Mouse (Mus musculus) liver, embryonic 14.5 days (tissue): ENCODE measurements around the gene Wfdc15a. TPM values are rescaled to one million over a fixed set of nuclear protein-coding genes. Genes with fewer than 3 reads are reported as not detected.

Experiments used
- ATAC-seq: fragments of 200-750 bp; cut with Nextera tagmentation; 2 replicates; pipeline ENCODE4 v1.8.0; 2017; ENCODE audit warnings: moderate number of reproducible peaks, mild to moderate bottlenecking, moderate library complexity; ENCODE audit not compliant: insufficient read depth
- DNase-seq, 3 experiments: peaks; one replicate each; pipeline ENCODE4 v3.0.0-alpha.2; 2012 to 2013; ENCODE audit warnings: low read depth in 3 of 3, low spot score in 3 of 3
- H3K27ac ChIP-seq: fragments of 300-500 bp; sonication (generic); 2 replicates; pipeline ENCODE4 v1.5.1; 2014; ENCODE audit warnings: moderate library complexity, mild to moderate bottlenecking, control low read depth, inconsistent platforms
- H3K27me3 ChIP-seq: fragments of 300-500 bp; sonication (generic); 2 replicates; pipeline ENCODE4 v1.6.1; 2014; ENCODE audit warnings: mild to moderate bottlenecking, low read length, moderate library complexity; ENCODE audit not compliant: control insufficient read depth, insufficient read depth
- H3K36me3 ChIP-seq: fragments of 300-500 bp; sonication (generic); replicated peaks from 2 replicates; pipeline ENCODE4 v1.6.1; 2014; ENCODE audit warnings: low read depth; ENCODE audit not compliant: control insufficient read depth, insufficient read depth
- H3K4me1 ChIP-seq, 2 experiments: fragments of 200-500 bp in 1 of 2; fragments of 300-500 bp in 1 of 2; sonication (generic) in 1 of 2; replicated peaks; 2 replicates each; pipeline ENCODE4 v1.6.1; 2012 to 2014; ENCODE audit warnings: antibody characterized with exemption in 1 of 2, inconsistent platforms in 1 of 2, low read length in 1 of 2; ENCODE audit not compliant: control insufficient read depth in 2 of 2, insufficient read depth in 2 of 2
- H3K4me2 ChIP-seq: fragments of 300-500 bp; sonication (generic); 2 replicates; pipeline ENCODE4 v1.6.1; 2014; ENCODE audit warnings: low read depth, mild to moderate bottlenecking, control low read depth, moderate library complexity
- H3K4me3 ChIP-seq, 2 experiments: fragments of 200-500 bp in 1 of 2; fragments of 300-500 bp in 1 of 2; sonication (generic) in 1 of 2; 2 replicates each; pipeline ENCODE4 v1.5.1; 2012 to 2014; ENCODE audit warnings: low read depth in 2 of 2, low read length in 2 of 2, mild to moderate bottlenecking in 2 of 2, control low read depth in 1 of 2, inconsistent platforms in 1 of 2, moderate library complexity in 1 of 2; ENCODE audit not compliant: insufficient read depth in 1 of 2
- H3K9ac ChIP-seq: fragments of 300-500 bp; sonication (generic); replicated peaks from 2 replicates; pipeline ENCODE4 v1.6.1; 2014; ENCODE audit warnings: mild to moderate bottlenecking, control low read depth, moderate library complexity
- H3K9me3 ChIP-seq: fragments of 300-500 bp; sonication (generic); 2 replicates; pipeline ENCODE4 v1.6.1; 2016; ENCODE audit warnings: low read length, mixed read lengths; ENCODE audit not compliant: control insufficient read depth
- CTCF ChIP-seq: IDR thresholded peaks from 2 replicates; pipeline ENCODE4 v1.5.1; 2016; ENCODE audit warnings: antibody characterized with exemption, low read depth, control low read depth
- EP300 ChIP-seq: IDR thresholded peaks from 2 replicates; pipeline ENCODE4 v1.6.1; 2016; ENCODE audit warnings: antibody characterized with exemption, low read depth
- WGBS: fragments of 180-500 bp; shearing (Covaris S2); extraction: QIAGEN DNeasy Blood & Tissue Kit; methylation state at CpG from one replicate; pipeline ENCODE4 v1.1.7; 2014; ENCODE audit not compliant: insufficient replicate concordance; 5-methylcytosine and 5-hydroxymethylcytosine counted together
- polyA plus RNA-seq, 2 experiments: library from polyadenylated mRNA; depleted of rRNA in 1 of 2; stranded (reverse) in 1 of 2; unstranded in 1 of 2; fragments of >200 nt; fragmentation: Nextera tagmentation in 1 of 2; extraction: Ambion mirVana in 1 of 2; gene quantifications; 2 replicates each; pipeline versions ENCODE4 v1.2.1 to v1.2.3; 2012 to 2014

The Wfdc15a gene
- polyA plus RNA-seq, 2 experiments = not detected

- Histone ChIP-seq H3K4me1 (peaks cover 0 to 6% of the 10 kb centered on the region in 2 experiments; a peak in 1 of 4 replicates), H3K27ac (no peak overlapping the region), H3K27me3 (no peaks in the 10 kb centered on the region), H3K4me2 (no peak overlapping the region), H3K36me3 (no peaks in the 10 kb centered on the region), H3K9me3 (no peaks in the 10 kb centered on the region), H3K9ac (no peak overlapping the region), H3K4me3 (no peak overlapping the region)
- TF ChIP-seq EP300 (no peak), CTCF (no peak)
- DNase-seq (no peak), ATAC-seq (no peak)
- 71% methylated on average over 2 of the region's 2 CpGs for WGBS
Observed at GRCm38 (mm10) chr2:164158838-164159237, 41.1 kb downstream of the Wfdc15a start.

- H3K9ac ChIP-seq = no peak overlapping the region
- H3K27ac ChIP-seq = no peak overlapping the region
- no peak overlapping the region for H3K4me2 ChIP-seq
- no peaks in the 10 kb centered on the region for H3K4me1 ChIP-seq
- TF ChIP-seq EP300 (no peak), CTCF (no peak)
- peaks cover 5% of the 10 kb centered on the region for H3K36me3 ChIP-seq
- DNase-seq (no peak), ATAC-seq (no peak)
- no peaks in the 10 kb centered on the region for H3K27me3 ChIP-seq
- WGBS = 80% methylated on average over 7 of the region's 7 CpGs
- H3K9me3 ChIP-seq = no peaks in the 10 kb centered on the region
- no peak overlapping the region for H3K4me3 ChIP-seq
Observed at GRCm38 (mm10) chr2:164156158-164156557, 43.8 kb downstream of the Wfdc15a start.

DNA sequence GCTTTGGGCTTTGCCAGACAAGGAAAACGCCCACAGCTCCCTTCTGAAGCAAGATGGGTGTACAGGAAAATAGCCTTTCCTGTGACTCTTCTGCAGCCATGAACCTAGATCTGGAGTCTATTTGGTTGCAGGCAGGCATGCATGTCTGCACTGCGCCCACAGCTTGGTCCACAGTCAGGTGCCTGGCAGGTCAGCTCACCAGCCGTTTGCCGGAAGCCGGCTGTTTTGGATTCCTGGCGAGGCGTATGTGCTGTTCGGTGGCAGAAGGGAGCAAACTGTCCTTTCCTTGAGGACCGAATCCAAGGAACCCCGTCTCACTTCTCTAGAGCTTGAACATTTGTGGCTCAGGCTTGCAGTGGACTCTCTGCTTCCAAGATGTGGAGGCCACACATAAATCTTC, 45.9 kb downstream of the Wfdc15a start:
- DNase-seq = no peak
- H3K4me2 ChIP-seq = no peak overlapping the region
- TF ChIP-seq CTCF = no peak
- TF ChIP-seq EP300 = no peak
- no peak overlapping the region for H3K27ac ChIP-seq
- no peak overlapping the region for H3K4me3 ChIP-seq
- H3K4me1 ChIP-seq = no peaks in the 10 kb centered on the region
- H3K27me3 ChIP-seq = no peaks in the 10 kb centered on the region
- H3K9ac ChIP-seq = no peak overlapping the region
- peaks cover 5% of the 10 kb centered on the region for H3K36me3 ChIP-seq
- 83% methylated on average over 10 of the region's 10 CpGs for WGBS
- no peaks in the 10 kb centered on the region for H3K9me3 ChIP-seq
- no peak for ATAC-seq

DNA sequence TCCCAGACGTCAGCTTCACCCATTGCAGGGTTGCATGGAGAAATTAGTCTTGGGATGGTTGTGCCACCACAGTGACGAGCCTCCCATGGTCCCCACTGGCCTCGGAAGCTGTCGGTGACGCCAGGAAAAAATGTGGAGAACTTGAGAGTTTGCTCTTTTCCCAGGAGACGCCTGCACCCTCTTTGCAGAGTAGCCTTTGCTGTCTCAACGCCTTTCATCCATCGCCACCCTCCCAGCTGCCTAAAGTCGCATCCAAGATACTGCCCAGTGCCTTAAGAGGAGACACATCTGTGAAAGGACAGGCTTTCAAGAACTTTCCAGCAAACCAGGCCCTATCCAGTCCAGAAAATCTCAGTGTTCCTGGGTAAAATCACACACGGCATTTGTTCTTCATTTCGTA, 47.6 kb downstream of the Wfdc15a start:
- no peaks in the 10 kb centered on the region for H3K4me1 ChIP-seq
- no peak overlapping the region for H3K27ac ChIP-seq
- no peak for TF ChIP-seq EP300
- no peak for TF ChIP-seq CTCF
- ATAC-seq (no peak), DNase-seq (no peak)
- peaks cover 5% of the 10 kb centered on the region for H3K36me3 ChIP-seq
- 75% methylated on average over 11 of the region's 11 CpGs for WGBS
- no peak overlapping the region for H3K4me2 ChIP-seq
- no peaks in the 10 kb centered on the region for H3K27me3 ChIP-seq
- no peaks in the 10 kb centered on the region for H3K9me3 ChIP-seq
- H3K9ac ChIP-seq = no peak overlapping the region
- H3K4me3 ChIP-seq = no peak overlapping the region

DNA sequence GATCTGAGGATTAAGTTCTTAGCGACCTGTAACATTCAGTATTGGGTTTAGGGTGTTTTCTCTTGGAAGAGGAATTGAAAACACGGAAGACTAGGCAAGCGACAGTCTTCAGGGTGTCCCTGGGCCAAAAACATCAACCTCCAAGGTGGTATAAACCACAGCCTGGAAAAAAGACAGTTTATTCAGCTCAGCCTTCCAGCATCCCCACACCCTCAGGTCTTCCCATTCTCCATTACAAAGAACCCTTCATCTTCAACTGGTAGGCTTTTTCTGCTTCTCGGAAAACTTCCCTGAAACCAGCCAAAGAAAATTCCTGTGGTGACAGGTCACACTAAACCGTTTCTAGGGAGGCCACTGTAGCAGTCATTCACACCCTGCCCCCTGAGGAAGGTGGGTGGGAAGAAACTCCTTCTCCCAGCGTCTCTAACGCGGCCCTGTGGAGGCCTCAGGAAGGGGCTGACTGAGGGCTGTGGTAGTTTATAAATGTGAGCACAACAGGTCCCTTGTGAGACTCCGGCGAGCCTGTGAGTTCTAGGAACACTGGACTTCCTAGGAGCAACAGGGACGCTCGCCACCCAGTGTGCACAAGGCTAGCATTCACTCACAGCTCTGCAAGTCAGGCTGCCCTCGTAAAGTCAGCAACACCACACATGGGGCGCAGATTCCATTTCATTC, 49.7 kb downstream of the Wfdc15a start:
- TF ChIP-seq CTCF = no peak
- no peak for TF ChIP-seq EP300

More for the DNA sequence above, 49.7 kb downstream of the Wfdc15a start:
- 72% methylated on average over 14 of the region's 14 CpGs for WGBS
- Histone ChIP-seq H3K4me3 (no peak overlapping the region), H3K9me3 (no peaks in the 10 kb centered on the region), H3K36me3 (peaks cover 5% of the 10 kb centered on the region), H3K4me1 (no peaks in the 10 kb centered on the region), H3K27me3 (no peaks in the 10 kb centered on the region), H3K9ac (no peak overlapping the region), H3K27ac (no peak overlapping the region), H3K4me2 (no peak overlapping the region)
- DNase-seq (no peak), ATAC-seq (no peak)

Other genes with a start within 250 kb of the Wfdc15a start
- 20.2 and 32.3 TPM in 2 replicates for gene Ywhab, start 205.2 kb downstream of the Wfdc15a start, polyA plus RNA-seq (2012; rRNA removed)
- gene Ywhab, start 205.2 kb downstream of the Wfdc15a start, polyA plus RNA-seq (2014; fragmentation: Nextera tagmentation; extraction: Ambion mirVana) = 79.6 and 88.4 TPM in 2 replicates
- gene Pabpc1l, start 174.7 kb downstream of the Wfdc15a start, polyA plus RNA-seq (2012; rRNA removed) = 0.22 and 0.29 TPM in 2 replicates
- not detected in 2 replicates for gene Pabpc1l, start 174.7 kb downstream of the Wfdc15a start, polyA plus RNA-seq (2014; fragmentation: Nextera tagmentation; extraction: Ambion mirVana)
- gene Stk4, start 129.8 kb downstream of the Wfdc15a start, polyA plus RNA-seq (2012; rRNA removed) = 8.0 and 11.8 TPM in 2 replicates
- 19.6 and 21.7 TPM in 2 replicates for gene Stk4, start 129.8 kb downstream of the Wfdc15a start, polyA plus RNA-seq (2014; fragmentation: Nextera tagmentation; extraction: Ambion mirVana)
- 10.1 and 11.6 TPM in 2 replicates for gene Tomm34, start 129.0 kb downstream of the Wfdc15a start, polyA plus RNA-seq (2012; rRNA removed)
- 16.0 and 19.0 TPM in 2 replicates for gene Tomm34, start 129.0 kb downstream of the Wfdc15a start, polyA plus RNA-seq (2014; fragmentation: Nextera tagmentation; extraction: Ambion mirVana)
- gene Kcns1, start 29.0 kb downstream of the Wfdc15a start, polyA plus RNA-seq (2012; rRNA removed) = 0.01 and 0.02 TPM in 2 replicates
- gene Kcns1, start 29.0 kb downstream of the Wfdc15a start, polyA plus RNA-seq (2014; fragmentation: Nextera tagmentation; extraction: Ambion mirVana) = not detected in 2 replicates
- not detected in 2 replicates for gene Wfdc5, start 17.4 kb downstream of the Wfdc15a start, polyA plus RNA-seq (2012; rRNA removed)
- gene Wfdc5, start 17.4 kb downstream of the Wfdc15a start, polyA plus RNA-seq (2014; fragmentation: Nextera tagmentation; extraction: Ambion mirVana) = not detected in 2 replicates
- not detected in 2 replicates for gene Wfdc12, start 9.5 kb downstream of the Wfdc15a start, polyA plus RNA-seq (2012; rRNA removed)
- gene Wfdc12, start 9.5 kb downstream of the Wfdc15a start, polyA plus RNA-seq (2014; fragmentation: Nextera tagmentation; extraction: Ambion mirVana) = not detected in 2 replicates
- gene Wfdc15b, start 21.5 kb upstream of the Wfdc15a start, polyA plus RNA-seq (2012; rRNA removed) = 0.11 and 0.13 TPM in 2 replicates
- not detected in 2 replicates for gene Wfdc15b, start 21.5 kb upstream of the Wfdc15a start, polyA plus RNA-seq (2014; fragmentation: Nextera tagmentation; extraction: Ambion mirVana)
- not detected in 2 replicates for gene Svs2, start 38.3 kb upstream of the Wfdc15a start, polyA plus RNA-seq (2012; rRNA removed)
- gene Svs2, start 38.3 kb upstream of the Wfdc15a start, polyA plus RNA-seq (2014; fragmentation: Nextera tagmentation; extraction: Ambion mirVana) = not detected in 2 replicates
- gene Svs3b, start 56.5 kb upstream of the Wfdc15a start, polyA plus RNA-seq (2012; rRNA removed) = not detected in 2 replicates
- not detected in 2 replicates for gene Svs3b, start 56.5 kb upstream of the Wfdc15a start, polyA plus RNA-seq (2014; fragmentation: Nextera tagmentation; extraction: Ambion mirVana)
- not detected in 2 replicates for gene Svs4, start 78.3 kb upstream of the Wfdc15a start, polyA plus RNA-seq (2012; rRNA removed)
- gene Svs4, start 78.3 kb upstream of the Wfdc15a start, polyA plus RNA-seq (2014; fragmentation: Nextera tagmentation; extraction: Ambion mirVana) = not detected in 2 replicates
- not detected in 2 replicates for gene Svs3a, start 89.1 kb upstream of the Wfdc15a start, polyA plus RNA-seq (2012; rRNA removed)
- not detected in 2 replicates for gene Svs3a, start 89.1 kb upstream of the Wfdc15a start, polyA plus RNA-seq (2014; fragmentation: Nextera tagmentation; extraction: Ambion mirVana)
- gene Svs6, start 116.6 kb upstream of the Wfdc15a start, polyA plus RNA-seq (2012; rRNA removed) = not detected in 2 replicates
- not detected in 2 replicates for gene Svs6, start 116.6 kb upstream of the Wfdc15a start, polyA plus RNA-seq (2014; fragmentation: Nextera tagmentation; extraction: Ambion mirVana)
- not detected in 2 replicates for gene Svs5, start 132.6 kb upstream of the Wfdc15a start, polyA plus RNA-seq (2012; rRNA removed)
- not detected in 2 replicates for gene Svs5, start 132.6 kb upstream of the Wfdc15a start, polyA plus RNA-seq (2014; fragmentation: Nextera tagmentation; extraction: Ambion mirVana)
- 5.0 and 10.1 TPM in 2 replicates for gene Slpi, start 189.0 kb upstream of the Wfdc15a start, polyA plus RNA-seq (2012; rRNA removed)
- 19.9 and 20.8 TPM in 2 replicates for gene Slpi, start 189.0 kb upstream of the Wfdc15a start, polyA plus RNA-seq (2014; fragmentation: Nextera tagmentation; extraction: Ambion mirVana)
- 0.06 and 0.08 TPM in 2 replicates for gene Rbpjl, start 203.0 kb upstream of the Wfdc15a start, polyA plus RNA-seq (2012; rRNA removed)
- gene Rbpjl, start 203.0 kb upstream of the Wfdc15a start, polyA plus RNA-seq (2014; fragmentation: Nextera tagmentation; extraction: Ambion mirVana) = 0.05 TPM in 1 of 2 replicates, not detected in the other
- 0.16 and 0.44 TPM in 2 replicates for gene Matn4, start 205.0 kb upstream of the Wfdc15a start, polyA plus RNA-seq (2012; rRNA removed)
- not detected in 2 replicates for gene Matn4, start 205.0 kb upstream of the Wfdc15a start, polyA plus RNA-seq (2014; fragmentation: Nextera tagmentation; extraction: Ambion mirVana)
- 9.7 and 10.8 TPM in 2 replicates for gene Sdc4, start 243.8 kb upstream of the Wfdc15a start, polyA plus RNA-seq (2012; rRNA removed)
- gene Sdc4, start 243.8 kb upstream of the Wfdc15a start, polyA plus RNA-seq (2014; fragmentation: Nextera tagmentation; extraction: Ambion mirVana) = 23.8 and 25.4 TPM in 2 replicates